Mouse (Mus musculus): Measurements from ENCODE around the gene Slc44a1.

Gene Slc44a1

DNA sequence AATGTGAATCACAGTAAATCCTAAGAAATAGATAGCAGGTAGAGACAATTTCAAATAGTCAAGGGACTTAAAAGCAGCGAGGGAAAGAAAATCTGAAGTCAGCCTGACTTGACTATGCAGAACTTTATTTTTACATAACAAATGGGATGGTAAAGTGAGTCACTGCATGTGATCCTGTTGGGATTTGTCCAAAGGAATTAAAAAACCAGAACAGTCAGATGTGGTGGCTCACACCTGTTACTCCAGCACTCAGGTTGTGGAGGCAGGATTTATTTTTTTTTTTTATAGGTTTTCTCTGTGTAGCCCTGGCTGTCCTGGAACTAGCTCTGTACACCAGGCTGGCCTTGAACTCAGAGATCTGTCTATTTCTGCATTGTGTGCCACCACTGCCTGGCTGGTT, 25.7 kb downstream of the Slc44a1 start:
- no peak for DNase-seq (ENCODE audit: low spot score in 2 of 2)

GRCm38 (mm10) chr4:53469007-53469406, 28.8 kb downstream of the Slc44a1 start:
- DNase-seq (ENCODE audit: low spot score in 2 of 2): peak; percentile 39 to 41

DNA sequence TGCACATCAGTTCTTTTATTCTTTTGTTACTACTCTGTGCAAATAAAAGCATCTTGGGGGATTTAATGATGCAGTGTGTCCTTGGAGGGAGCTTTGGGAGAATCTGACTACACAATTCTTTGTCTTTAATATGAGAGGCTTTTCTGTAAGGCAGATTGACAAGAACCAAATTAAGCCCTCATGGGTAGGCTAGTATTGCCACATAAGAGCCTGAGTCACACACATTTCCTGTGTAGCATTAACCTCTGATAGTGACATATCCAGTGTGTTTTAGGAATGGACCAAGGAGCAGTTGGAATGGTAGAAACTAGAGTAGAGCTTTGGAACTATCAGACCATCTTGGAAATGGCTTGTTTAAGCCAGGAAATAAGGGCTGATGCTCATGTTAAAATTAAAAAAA, 33.9 kb downstream of the Slc44a1 start:
- DNase-seq (ENCODE audit: low spot score in 2 of 2): no peak

DNA sequence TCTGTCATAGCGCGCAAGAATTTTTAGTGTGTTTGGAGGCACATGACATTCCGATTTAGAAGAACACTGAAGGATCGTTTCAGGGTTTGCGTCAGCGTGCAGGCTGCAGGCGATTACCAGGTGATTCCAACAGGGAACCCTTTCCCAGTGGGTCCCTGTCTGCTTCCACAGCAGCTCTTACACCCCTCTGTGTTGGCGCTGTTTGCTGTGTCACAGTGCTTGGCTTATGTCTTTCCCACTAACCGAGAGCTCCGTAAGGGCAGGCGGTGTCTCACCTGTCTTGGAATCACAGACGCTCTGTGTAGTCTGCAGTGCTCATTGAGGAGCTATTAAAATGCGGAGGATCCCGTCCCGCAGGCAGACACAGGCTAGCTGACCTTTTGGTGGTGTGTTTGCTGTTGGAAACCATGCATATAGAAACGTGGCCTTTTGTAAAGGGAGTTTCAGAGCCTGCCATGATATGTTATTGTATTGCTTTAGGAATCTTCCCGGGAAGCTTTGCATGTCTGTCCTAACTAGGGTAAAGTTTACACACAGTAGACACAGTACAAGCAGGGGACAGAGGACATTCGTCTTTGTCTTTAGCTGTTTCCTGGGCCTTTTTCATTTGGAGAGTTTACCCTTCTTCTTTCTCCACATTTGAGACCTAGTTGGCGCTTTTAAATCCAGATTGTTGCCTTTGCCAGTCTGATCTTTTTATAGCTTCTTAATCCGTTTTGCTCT, 35.2 kb downstream of the Slc44a1 start:
- no peak for DNase-seq (ENCODE audit: low spot score in 2 of 2)

GRCm38 (mm10) chr4:53478644-53479043, 38.4 kb downstream of the Slc44a1 start:
- no peak for DNase-seq (ENCODE audit: low spot score in 2 of 2)

- no peak for DNase-seq (ENCODE audit: low spot score in 2 of 2)
These were observed 47.3 kb downstream of the Slc44a1 start for GRCm38 (mm10) chr4:53487216-53488188.

DNA sequence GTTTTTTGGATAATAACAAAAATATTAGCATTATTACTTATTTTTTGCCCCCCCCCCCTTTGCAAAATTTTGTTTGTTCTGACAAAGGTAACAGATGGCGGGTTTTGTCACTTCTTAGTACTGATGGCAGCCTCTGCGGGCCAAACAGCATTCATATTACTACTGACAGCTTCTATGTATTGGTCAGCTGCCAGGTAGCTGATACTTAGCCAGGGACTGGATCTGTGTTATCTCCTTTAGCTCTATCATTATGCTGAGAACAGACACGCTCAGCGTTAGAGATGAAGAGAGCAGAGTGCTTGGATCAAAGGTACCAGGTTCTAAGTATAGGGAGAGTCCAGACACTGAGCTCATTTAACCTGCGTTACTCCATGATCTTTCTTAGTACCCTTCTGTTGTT, 48.6 kb downstream of the Slc44a1 start:
- DNase-seq (ENCODE audit: low spot score in 2 of 2): no peak

GRCm38 (mm10) chr4:53490371-53490770, 50.2 kb downstream of the Slc44a1 start:
- no peak for DNase-seq (ENCODE audit: low spot score in 2 of 2)

DNA sequence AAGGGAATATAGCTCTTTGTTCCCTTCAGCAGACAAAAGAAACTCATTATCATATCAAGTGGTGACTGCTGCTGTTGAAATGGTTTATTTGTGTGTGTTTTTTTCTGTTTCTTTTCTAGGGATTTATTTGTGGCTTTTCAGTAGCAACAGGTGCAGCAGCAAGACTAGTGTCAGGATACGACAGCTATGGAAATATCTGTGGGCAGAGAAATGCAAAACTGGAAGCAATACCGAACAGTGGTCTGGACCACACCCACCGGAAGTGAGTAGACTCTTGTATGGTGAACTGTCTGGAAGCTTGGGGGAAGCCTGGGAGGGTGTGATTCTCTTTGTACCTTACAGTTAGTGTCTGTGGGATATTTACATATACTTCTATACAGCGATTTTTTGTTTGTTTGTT, 51.1 kb downstream of the Slc44a1 start:
- DNase-seq (ENCODE audit: low spot score in 2 of 2): peak; percentile 69 to 73

- DNase-seq (ENCODE audit: low spot score in 2 of 2): no peak
These were observed 55.4 kb downstream of the Slc44a1 start for GRCm38 (mm10) chr4:53495646-53496045.

GRCm38 (mm10) chr4:53502764-53503163, 62.6 kb downstream of the Slc44a1 start:
- no peak for DNase-seq (ENCODE audit: low spot score in 2 of 2)

DNA sequence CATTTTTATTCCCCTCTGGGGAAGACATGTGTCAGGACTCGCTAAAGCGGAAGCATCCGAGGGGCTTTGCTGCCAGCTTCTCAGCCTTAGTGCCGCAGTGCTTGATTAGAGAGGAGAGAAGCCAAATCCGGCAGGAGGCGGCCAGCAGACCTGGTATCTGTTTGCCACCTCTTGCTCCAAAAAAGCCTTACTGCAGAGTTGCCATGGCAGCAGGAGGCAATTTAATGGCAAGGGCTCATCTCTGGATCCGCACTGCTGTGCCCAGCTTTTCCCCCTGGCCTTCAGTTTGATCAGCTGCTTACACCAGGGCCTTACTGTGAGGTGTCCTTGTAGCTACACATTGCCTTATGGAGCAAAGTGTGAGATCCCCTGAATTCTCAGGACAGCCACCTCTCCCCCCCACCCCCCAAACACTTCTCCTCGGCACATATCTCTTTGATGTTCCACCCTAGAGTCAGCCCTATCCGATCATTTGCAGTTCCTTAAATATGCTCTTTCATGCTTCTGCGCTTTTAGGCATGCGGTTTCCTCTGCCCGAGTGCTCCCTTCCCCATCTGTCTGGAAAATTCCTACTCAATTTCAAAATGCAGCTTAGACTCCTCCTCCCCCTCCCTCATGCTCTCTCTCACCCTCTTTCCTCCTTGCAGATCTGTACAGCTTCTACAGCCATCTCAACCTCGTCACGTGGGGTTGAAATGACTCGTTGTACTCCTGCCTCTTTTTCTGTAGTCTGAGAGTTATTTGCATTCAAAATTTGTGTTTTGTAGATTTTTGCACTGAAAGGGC, 72.1 kb downstream of the Slc44a1 start:
- peak; percentile 10 to 22 for DNase-seq (ENCODE audit: low spot score in 2 of 2)

GRCm38 (mm10) chr4:53513276-53514081, 73.3 kb downstream of the Slc44a1 start:
- DNase-seq (ENCODE audit: low spot score in 2 of 2): peak; percentile 56 to 59

DNA sequence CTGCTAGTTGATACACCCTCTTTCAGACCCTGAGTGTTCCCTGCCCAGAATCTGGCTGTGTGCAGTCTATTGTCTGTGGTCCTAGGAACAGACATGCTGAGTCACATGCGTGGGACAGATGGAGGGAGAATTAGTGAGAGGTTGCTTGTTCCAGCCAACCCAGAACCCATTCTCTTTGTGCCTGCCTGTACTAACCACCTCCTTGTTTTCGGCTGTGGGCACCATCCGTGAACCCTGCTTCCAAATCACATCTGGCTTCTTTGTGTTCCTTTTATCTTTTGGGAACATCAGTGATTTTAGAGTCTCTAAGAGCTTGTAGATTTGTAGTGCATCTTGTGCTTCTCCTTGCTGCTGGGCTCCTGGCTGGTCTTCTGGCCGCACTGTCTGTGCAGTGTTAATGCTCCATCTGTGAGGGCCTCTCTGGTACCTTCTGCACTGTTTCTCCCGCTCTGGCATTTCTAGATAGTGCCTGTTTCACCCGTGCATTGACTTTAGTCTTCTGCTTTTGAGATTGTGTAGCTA, 75.9 kb downstream of the Slc44a1 start:
- DNase-seq (ENCODE audit: low spot score in 2 of 2): no peak

DNA sequence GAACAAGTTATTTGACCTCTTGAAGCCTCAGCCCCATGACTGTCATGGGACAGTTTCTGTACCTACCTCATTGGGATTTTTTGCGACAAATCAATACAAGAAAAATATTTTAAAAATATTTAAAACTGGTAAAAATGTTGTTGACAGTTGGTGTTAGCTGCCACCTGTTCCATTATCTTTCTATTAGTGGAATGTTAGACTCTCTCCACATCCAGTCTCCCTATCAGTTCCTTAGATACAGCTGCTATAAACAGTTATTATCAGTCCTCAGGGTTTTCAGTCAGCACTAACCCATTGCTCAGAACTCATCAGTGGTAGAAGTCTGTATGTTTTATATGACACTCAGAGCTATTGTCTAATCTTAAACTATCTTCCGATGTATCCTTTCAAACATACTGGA, 79.2 kb downstream of the Slc44a1 start:
- DNase-seq (ENCODE audit: low spot score in 2 of 2): no peak

GRCm38 (mm10) chr4:53521028-53521427, 80.8 kb downstream of the Slc44a1 start:
- DNase-seq (ENCODE audit: low spot score in 2 of 2): no peak

DNA sequence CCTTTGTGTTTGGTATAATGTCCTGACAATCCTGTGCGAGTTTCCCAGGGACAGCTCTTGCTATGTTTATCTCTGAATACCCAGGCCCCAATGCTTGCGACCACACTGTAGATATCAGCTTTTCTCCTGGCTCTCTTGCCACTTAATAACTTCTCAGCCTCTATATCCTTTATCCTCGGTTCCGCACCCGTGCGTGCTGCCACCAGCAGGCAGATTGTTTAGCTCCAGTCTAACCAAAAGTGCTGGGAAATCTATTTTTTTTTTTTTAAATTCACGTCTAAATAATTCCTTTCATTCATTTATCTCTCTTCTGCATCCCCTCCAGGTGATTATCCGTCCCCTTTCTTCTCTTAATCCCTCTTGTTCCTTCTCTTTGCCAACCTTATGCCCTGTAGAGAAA, 82.4 kb downstream of the Slc44a1 start:
- DNase-seq (ENCODE audit: low spot score in 2 of 2): no peak

- no peak for DNase-seq (ENCODE audit: low spot score in 2 of 2)
These were observed 85.3 kb downstream of the Slc44a1 start for GRCm38 (mm10) chr4:53525503-53525902.

GRCm38 (mm10) chr4:53525994-53526393, 85.8 kb downstream of the Slc44a1 start:
- no peak for DNase-seq (ENCODE audit: low spot score in 2 of 2)

- no peak for DNase-seq (ENCODE audit: low spot score in 2 of 2)
These were observed 86.2 kb downstream of the Slc44a1 start for GRCm38 (mm10) chr4:53526446-53526845.

DNA sequence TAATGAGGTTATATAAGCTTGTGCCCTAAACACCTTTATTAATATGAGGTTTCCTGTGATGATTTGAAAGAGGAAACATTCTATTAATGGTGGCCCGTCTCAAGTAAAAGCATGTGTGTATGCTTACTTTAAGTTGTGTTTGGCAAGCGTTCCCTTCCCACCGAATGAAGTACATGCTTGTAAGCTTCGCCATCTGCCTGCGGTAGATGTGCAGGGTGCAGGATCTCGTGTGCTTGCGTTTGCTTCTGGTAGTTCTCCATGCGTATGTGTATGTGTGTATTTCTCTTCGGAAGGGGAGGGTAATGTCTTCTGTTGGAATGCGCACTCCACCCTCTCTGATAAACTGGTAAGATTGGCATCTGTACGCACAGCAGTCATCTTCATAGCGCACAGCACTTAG, 95.6 kb downstream of the Slc44a1 start:
- DNase-seq (ENCODE audit: low spot score in 2 of 2): no peak

Data from spleen, postnatal 36 days (tissue).